Mouse (Mus musculus) liver, embryonic 12.5 days (tissue): Measurements from ENCODE around the gene Sh2d6. TPM values are rescaled to one million over a fixed set of nuclear protein-coding genes. Genes with fewer than 3 reads are reported as not detected.
"Not testable (repeated sequence)": the region's sequence is repeated elsewhere in the genome, so short reads cannot be mapped to it uniquely, and the experiment has no call there.

Source experiments
- ATAC-seq: fragments of 200-750 bp; cut with Nextera tagmentation; 2 replicates; pipeline ENCODE4 v1.8.0; 2017; ENCODE audit warnings: moderate number of reproducible peaks, mild to moderate bottlenecking, moderate library complexity
- H3K27ac ChIP-seq: fragments of 300-500 bp; sonication (generic); 2 replicates; pipeline ENCODE4 v1.5.1; 2016; ENCODE audit warnings: mild to moderate bottlenecking
- H3K27me3 ChIP-seq: fragments of 300-500 bp; sonication (generic); replicated peaks from 2 replicates; pipeline ENCODE4 v1.6.1; 2016; ENCODE audit warnings: mild to moderate bottlenecking, moderate library complexity
- H3K36me3 ChIP-seq: fragments of 300-500 bp; sonication (generic); 2 replicates; pipeline ENCODE4 v1.6.1; 2016; ENCODE audit warnings: mild to moderate bottlenecking, moderate library complexity
- H3K4me1 ChIP-seq: fragments of 300-500 bp; sonication (generic); 2 replicates; pipeline ENCODE4 v1.6.1; 2016
- H3K4me2 ChIP-seq: fragments of 300-500 bp; sonication (generic); 2 replicates; pipeline ENCODE4 v1.6.1; 2016; ENCODE audit warnings: mild to moderate bottlenecking, moderate library complexity
- H3K4me3 ChIP-seq: fragments of 300-500 bp; sonication (generic); 2 replicates; pipeline ENCODE4 v1.5.1; 2016; ENCODE audit warnings: mild to moderate bottlenecking, moderate library complexity
- H3K9ac ChIP-seq: fragments of 300-500 bp; sonication (generic); 2 replicates; pipeline ENCODE4 v1.6.1; 2016; ENCODE audit warnings: mild to moderate bottlenecking, moderate library complexity
- H3K9me3 ChIP-seq: fragments of 300-500 bp; sonication (generic); replicated peaks from 2 replicates; pipeline ENCODE4 v1.6.1; 2016; ENCODE audit warnings: mild to moderate bottlenecking, moderate library complexity
- WGBS: fragments of 180-500 bp; shearing (Covaris S2); methylation state at CpG from one replicate; pipeline ENCODE4 v1.1.7; 2016; ENCODE audit not compliant: insufficient replicate concordance; 5-methylcytosine and 5-hydroxymethylcytosine counted together
- polyA plus RNA-seq: library from polyadenylated mRNA; unstranded; fragments of >200 nt; fragmentation: Nextera tagmentation; extraction: Ambion mirVana; gene quantifications from 2 replicates; pipeline ENCODE4 v1.2.1, GENCODE M21; 2016

Gene Sh2d6
- polyA plus RNA-seq, 1 experiment from 2014 or later = not detected

DNA sequence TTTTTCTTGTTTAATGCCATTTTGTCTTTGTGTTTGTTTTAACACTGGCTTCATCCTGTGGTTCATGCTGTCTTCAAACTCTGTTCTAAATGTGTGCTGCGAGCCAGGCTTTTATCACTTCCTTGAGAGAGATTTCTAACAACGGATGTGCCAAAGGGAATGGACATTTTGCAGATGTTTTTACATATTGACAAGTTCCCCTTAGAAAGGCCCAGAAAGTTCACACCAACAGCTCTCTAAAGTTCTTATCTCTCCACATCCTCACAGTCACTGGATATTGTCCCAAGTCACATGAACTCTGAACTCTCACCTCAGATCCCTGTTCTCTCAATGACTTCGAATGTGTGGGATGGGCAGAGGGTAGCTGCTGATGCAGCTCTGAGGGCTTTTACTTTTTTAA lies 30.4 kb downstream of the Sh2d6 start:
- no peak for ATAC-seq
- H3K4me2 ChIP-seq = no peak overlapping the region
- H3K27ac ChIP-seq = no peak overlapping the region
- peaks cover 18% of the 10 kb centered on the region for H3K4me1 ChIP-seq
- H3K27me3 ChIP-seq = peaks cover 9% of the 10 kb centered on the region; the same call in 1 of the 2 replicates
- WGBS = 41% methylated on average over 3 of the region's 3 CpGs
- H3K9me3 ChIP-seq = no peaks in the 10 kb centered on the region
- no peak overlapping the region for H3K4me3 ChIP-seq
- no peaks in the 10 kb centered on the region for H3K36me3 ChIP-seq
- H3K9ac ChIP-seq = no peak overlapping the region

GRCm38 (mm10) chr6:72489534-72489933 lies 32.0 kb downstream of the Sh2d6 start:
- ATAC-seq = no peak
- H3K4me1 ChIP-seq = peaks cover 18% of the 10 kb centered on the region
- no peaks in the 10 kb centered on the region for H3K36me3 ChIP-seq
- H3K9ac ChIP-seq = no peak overlapping the region
- no peak overlapping the region for H3K4me2 ChIP-seq
- no peak overlapping the region for H3K4me3 ChIP-seq
- H3K9me3 ChIP-seq = no peaks in the 10 kb centered on the region
- no peak overlapping the region for H3K27ac ChIP-seq
- no peaks in the 10 kb centered on the region; the same call in 1 of the 2 replicates for H3K27me3 ChIP-seq

DNA sequence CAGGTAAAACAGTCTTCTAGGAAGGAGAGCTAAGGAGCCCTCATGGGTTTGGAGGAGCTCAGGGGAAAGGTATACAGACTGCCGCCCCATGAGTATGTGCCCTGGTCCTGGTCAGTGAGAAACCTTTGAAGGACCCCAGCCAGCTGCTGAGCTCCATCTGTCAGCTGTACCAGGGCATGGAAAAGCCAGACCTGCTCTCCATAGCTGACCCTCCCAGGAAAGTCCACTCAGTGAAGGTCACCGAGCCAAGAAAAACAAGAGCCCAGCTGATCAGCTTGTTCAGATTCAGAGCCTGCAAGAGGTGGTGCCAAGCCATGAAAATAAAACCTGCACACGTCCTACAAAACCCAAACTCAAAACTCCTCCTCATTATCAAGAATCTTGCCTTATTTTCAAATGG lies 32.7 kb downstream of the Sh2d6 start:
- Histone ChIP-seq H3K27me3 (no peaks in the 10 kb centered on the region; the same call in 1 of the 2 replicates), H3K27ac (no peak overlapping the region), H3K4me1 (peaks cover 18% of the 10 kb centered on the region), H3K36me3 (no peaks in the 10 kb centered on the region), H3K4me2 (no peak overlapping the region), H3K4me3 (no peak overlapping the region), H3K9me3 (no peaks in the 10 kb centered on the region), H3K9ac (no peak overlapping the region)
- ATAC-seq = no peak
- WGBS = 67% methylated on average over 3 of the region's 3 CpGs

DNA sequence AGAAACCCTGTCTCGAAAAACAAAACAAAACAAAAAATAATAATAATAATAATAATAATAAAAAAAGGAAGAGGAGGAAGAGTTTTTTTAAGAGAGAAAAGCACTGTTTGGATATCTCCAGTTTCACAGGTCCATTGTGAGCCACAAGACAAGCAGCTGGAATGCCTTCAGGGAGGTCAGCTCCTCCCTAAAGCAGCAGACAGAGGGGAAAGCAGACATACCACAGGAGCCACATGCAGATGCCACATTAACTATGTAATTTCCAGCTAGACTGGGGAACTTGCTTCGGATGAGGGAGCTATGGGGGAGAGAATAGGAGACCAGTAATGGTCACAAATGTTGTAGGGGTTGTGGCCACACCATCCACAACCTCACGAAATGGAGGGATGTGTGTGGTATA lies 34.2 kb downstream of the Sh2d6 start:
- no peaks in the 10 kb centered on the region for H3K36me3 ChIP-seq
- H3K4me1 ChIP-seq = 0 out of 2 replicates have a peak, but pooled peaks cover 7% of the 10 kb centered on the region
- no peak overlapping the region for H3K9ac ChIP-seq
- no peak overlapping the region for H3K4me3 ChIP-seq
- H3K27ac ChIP-seq = no peak overlapping the region
- 49% methylated on average over 3 of the region's 3 CpGs for WGBS
- ATAC-seq = no peak
- H3K27me3 ChIP-seq = no peaks in the 10 kb centered on the region
- H3K4me2 ChIP-seq = no peak overlapping the region
- H3K9me3 ChIP-seq = no peaks in the 10 kb centered on the region

DNA sequence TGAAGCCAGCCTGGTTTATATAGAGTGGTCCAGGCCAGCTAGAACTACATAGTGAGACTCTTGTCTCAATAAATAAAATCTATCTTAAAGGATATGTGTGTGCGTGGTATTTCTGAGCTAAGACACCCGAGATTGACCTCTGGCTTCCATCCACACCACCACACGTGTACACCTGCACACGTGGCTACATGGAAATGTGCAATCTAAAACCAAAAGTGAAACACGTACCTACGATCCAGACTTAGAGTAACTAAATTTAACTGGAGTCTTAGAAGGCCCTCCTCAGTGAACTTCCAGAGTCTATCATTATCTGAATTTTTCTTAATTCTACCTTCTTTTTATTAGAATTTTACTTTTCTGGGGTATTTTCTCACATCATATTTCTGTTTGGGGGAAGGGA lies 35.2 kb downstream of the Sh2d6 start:
- Histone ChIP-seq H3K36me3 (no peaks in the 10 kb centered on the region), H3K9me3 (no peaks in the 10 kb centered on the region), H3K4me1 (0 out of 2 replicates have a peak, but pooled peaks cover 4% of the 10 kb centered on the region), H3K27ac (no peak overlapping the region), H3K4me3 (no peak overlapping the region), H3K4me2 (no peak overlapping the region), H3K9ac (no peak overlapping the region), H3K27me3 (no peaks in the 10 kb centered on the region)
- no peak for ATAC-seq
- WGBS = 75% methylated on average over 6 of the region's 6 CpGs

- no peak overlapping the region for H3K27ac ChIP-seq
- H3K36me3 ChIP-seq = no peaks in the 10 kb centered on the region
- WGBS = 56% methylated on average over 4 of the region's 4 CpGs
- H3K4me2 ChIP-seq = no peak overlapping the region
- ATAC-seq = no peak
- no peaks in the 10 kb centered on the region for H3K9me3 ChIP-seq
- no peaks in the 10 kb centered on the region for H3K27me3 ChIP-seq
- H3K4me1 ChIP-seq = peaks cover 5% of the 10 kb centered on the region; the same call in 1 of the 2 replicates
- H3K9ac ChIP-seq = no peak overlapping the region
- no peak overlapping the region for H3K4me3 ChIP-seq
These were observed 36.6 kb downstream of the Sh2d6 start for GRCm38 (mm10) chr6:72484887-72485286.

GRCm38 (mm10) chr6:72482156-72482555 lies 39.4 kb downstream of the Sh2d6 start:
- no peak overlapping the region for H3K4me3 ChIP-seq
- ATAC-seq = no peak
- 47% methylated on average over 2 of the region's 2 CpGs for WGBS

DNA sequence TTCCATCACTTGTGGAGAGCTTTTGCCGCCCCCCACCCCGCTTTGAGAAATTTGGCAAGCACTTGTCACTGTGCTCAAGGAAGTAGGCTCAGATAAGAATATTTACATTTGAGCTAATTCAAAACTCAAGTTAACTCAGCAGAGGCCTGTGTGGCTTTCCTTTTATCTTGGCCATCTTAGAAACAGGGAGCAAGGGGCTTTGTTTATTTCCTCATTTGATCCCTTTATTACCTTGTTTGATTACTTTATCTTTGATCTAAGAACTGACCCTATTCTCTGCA lies 41.1 kb downstream of the Sh2d6 start:
- ATAC-seq = no peak
- no peaks in the 10 kb centered on the region for H3K9me3 ChIP-seq
- no peak overlapping the region for H3K9ac ChIP-seq
- H3K36me3 ChIP-seq = no peaks in the 10 kb centered on the region
- no peak overlapping the region for H3K4me2 ChIP-seq
- no peak overlapping the region for H3K4me3 ChIP-seq
- WGBS = 52% methylated on average over 2 of the region's 2 CpGs
- no peak overlapping the region for H3K27ac ChIP-seq
- no peaks in the 10 kb centered on the region for H3K27me3 ChIP-seq
- H3K4me1 ChIP-seq = peaks cover 8% of the 10 kb centered on the region; the same call in 1 of the 2 replicates

More at GRCm38 (mm10) chr6:72482156-72482555, 39.4 kb downstream of the Sh2d6 start:
- Histone ChIP-seq H3K4me2 (no peak overlapping the region), H3K27me3 (no peaks in the 10 kb centered on the region), H3K9me3 (no peaks in the 10 kb centered on the region), H3K36me3 (no peaks in the 10 kb centered on the region), H3K27ac (no peak overlapping the region), H3K9ac (no peak overlapping the region), H3K4me1 (peaks cover 8% of the 10 kb centered on the region; the same call in 1 of the 2 replicates)

GRCm38 (mm10) chr6:72479645-72480421 lies 41.7 kb downstream of the Sh2d6 start:
- Histone ChIP-seq H3K4me2 (no peak overlapping the region), H3K4me3 (no peak overlapping the region), H3K9me3 (no peaks in the 10 kb centered on the region), H3K4me1 (peaks cover 8% of the 10 kb centered on the region; the same call in 1 of the 2 replicates), H3K36me3 (no peaks in the 10 kb centered on the region), H3K27ac (no peak overlapping the region), H3K9ac (no peak overlapping the region), H3K27me3 (no peaks in the 10 kb centered on the region)
- WGBS = 57% methylated on average over 12 of the region's 12 CpGs
- no peak for ATAC-seq

- not testable (repeated sequence) for H3K36me3 ChIP-seq, H3K4me1 ChIP-seq, H3K4me3 ChIP-seq, H3K9ac ChIP-seq, H3K27ac ChIP-seq, H3K4me2 ChIP-seq, H3K9me3 ChIP-seq, ATAC-seq, H3K27me3 ChIP-seq
- WGBS = 74% methylated on average over 3 of the region's 3 CpGs
These were observed 42.8 kb downstream of the Sh2d6 start for GRCm38 (mm10) chr6:72478691-72479090.

DNA sequence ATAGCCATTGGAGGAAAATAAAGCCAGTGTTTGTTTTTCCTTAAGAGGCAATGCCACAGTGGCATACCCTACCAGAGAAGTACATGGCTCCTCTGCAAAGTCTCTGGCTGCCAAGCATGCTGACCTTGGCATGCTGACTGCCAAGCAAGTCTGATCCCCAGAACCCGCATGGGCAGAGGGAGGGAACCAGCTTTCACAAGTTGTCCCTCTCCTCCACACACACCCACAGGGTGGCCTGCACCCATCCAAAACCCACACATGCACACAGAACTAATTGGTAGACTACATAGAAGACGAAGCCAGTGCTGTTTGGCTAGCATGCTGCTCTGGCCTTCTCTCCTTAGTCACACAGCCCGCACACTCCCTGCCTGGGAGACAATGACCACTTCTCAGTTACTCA lies 43.9 kb downstream of the Sh2d6 start:
- Histone ChIP-seq H3K27me3 (no peaks in the 10 kb centered on the region), H3K9me3 (no peaks in the 10 kb centered on the region), H3K36me3 (no peaks in the 10 kb centered on the region), H3K9ac (no peak overlapping the region), H3K4me2 (no peak overlapping the region), H3K27ac (no peak overlapping the region), H3K4me1 (peaks cover 8% of the 10 kb centered on the region; the same call in 1 of the 2 replicates), H3K4me3 (no peak overlapping the region)
- 68% methylated on average over 3 of the region's 3 CpGs for WGBS
- no peak for ATAC-seq

DNA sequence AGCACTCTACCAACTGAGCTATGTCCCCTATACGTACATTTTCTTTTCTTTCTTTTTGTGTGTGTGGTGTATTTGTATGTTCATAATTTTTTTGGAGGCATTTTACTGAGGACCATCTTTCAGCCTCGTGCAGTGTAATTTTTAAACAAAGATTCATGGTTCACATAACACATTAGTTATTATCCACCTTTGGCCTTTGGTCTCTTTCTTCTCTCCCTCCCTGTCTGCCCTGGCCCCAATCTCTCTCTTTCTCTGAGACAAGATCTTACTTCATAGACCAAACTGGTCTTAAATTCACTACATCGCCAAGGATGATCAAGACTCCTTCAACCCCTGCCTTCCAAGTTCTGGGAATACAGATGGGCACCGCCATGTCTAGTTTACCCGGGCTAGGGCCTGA lies 44.7 kb downstream of the Sh2d6 start:
- WGBS = 74% methylated on average over 5 of the region's 5 CpGs
- Histone ChIP-seq H3K4me1 (peaks cover 8% of the 10 kb centered on the region; the same call in 1 of the 2 replicates), H3K9me3 (no peaks in the 10 kb centered on the region), H3K4me3 (no peak overlapping the region), H3K27me3 (no peaks in the 10 kb centered on the region), H3K36me3 (no peaks in the 10 kb centered on the region), H3K9ac (no peak overlapping the region), H3K27ac (no peak overlapping the region), H3K4me2 (no peak overlapping the region)
- ATAC-seq = no peak
